Mouse (Mus musculus): ENCODE results near the gene Mindy4b-ps. TPM values are rescaled to one million over a fixed set of nuclear protein-coding genes. Genes with fewer than 3 reads are reported as not detected.
A peak's percentile ranks its signal among the peaks of the same experiment; 100 is the strongest.
"Not testable (repeated sequence)": the region's sequence is repeated elsewhere in the genome, so short reads cannot be mapped to it uniquely, and the experiment has no call there.

Gene Mindy4b-ps
- polyA plus RNA-seq (2012; rRNA removed) = 0.84 and 1.0 TPM in 2 replicates

DNA sequence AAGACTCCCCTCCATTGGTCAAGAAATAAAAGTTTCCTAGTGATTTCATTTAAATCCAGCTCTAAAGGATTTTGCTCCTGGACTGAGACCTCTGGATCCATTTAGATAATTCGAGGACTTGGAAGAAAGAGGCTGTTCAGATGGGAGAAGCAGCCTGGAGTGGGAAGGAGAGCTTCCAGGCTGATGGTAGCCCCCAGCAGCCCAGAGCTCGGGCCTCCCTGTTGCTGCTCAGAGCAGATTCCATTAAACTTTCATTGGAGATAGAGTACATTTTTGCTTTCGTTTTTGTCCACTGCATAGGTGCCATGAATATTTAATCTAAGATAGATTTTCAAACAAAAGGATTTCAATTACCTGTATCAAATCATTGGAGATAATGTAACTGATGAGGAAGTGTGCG, at the start of gene Mindy4b-ps:
TSS of gene Mindy4b-ps (minus strand) at position 101 of the 400 bp plus-strand sequence.
- no peak for DNase-seq (ENCODE audit: extremely low spot score in 1 of 2, low spot score in 1 of 2)

DNA sequence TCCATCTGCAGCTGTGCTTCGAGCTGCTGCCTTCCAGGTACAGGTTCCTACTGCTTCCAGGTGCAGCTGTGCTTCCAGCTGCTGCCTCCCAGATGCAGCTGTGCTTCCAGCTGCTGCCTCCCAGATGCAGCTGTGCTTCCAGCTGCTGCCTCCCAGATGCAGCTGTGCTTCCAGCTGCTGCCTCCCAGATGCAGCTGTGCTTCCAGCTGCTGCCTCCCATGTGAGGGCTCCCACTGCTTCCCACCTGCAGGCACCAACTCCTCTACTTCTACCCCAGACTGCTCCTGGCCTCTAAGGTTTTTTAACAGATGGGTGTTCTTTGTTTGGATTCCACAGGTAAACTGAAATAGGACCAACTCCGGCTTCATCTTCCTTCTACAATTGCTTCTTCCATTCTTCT, 49.8 kb upstream of the Mindy4b-ps start:
- DNase-seq (ENCODE audit: extremely low spot score in 1 of 2, low spot score in 1 of 2) = not testable (repeated sequence)

DNA sequence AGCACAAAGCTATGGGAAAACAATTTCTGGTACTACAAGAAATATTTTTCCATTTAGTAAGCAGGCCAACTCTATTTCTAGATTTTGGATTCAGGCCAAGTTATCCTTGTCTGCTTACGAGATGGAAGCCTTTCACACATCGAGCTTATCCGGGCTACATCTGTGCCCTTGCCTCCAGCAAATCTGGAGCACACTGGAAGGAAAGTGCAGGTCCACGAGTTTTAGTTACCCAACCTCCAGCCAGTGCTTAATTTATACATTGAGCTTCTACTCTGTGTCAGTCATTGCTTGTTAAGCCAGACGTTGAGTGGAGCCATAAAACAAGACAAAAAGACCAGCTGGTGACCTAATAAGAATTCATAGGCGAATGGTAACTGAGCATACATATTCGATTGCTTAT, 43.6 kb upstream of the Mindy4b-ps start:
- DNase-seq (ENCODE audit: extremely low spot score in 1 of 2, low spot score in 1 of 2) = peak in 1 of 2 experiments; percentile 33

DNA sequence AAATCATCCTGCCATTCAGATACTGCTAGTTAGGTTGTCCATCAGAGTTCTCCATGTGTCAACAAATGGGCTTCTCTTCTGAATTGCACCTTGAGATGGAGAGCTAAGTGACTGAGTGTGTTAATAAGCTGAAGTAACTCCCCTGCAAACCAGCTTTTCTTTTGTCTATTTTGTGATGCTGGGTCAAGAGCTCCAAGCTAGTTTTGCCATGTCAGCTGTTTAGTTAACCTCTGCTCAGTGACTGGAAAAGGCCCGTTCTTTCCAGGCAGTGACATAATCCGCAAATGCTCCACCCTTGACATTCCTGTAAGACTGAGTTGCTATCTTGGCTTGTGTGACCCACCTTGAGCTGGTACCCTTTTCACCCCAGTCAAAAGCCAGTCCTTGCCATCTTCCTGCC, 40.9 kb upstream of the Mindy4b-ps start:
- DNase-seq (ENCODE audit: extremely low spot score in 1 of 2, low spot score in 1 of 2) = no peak

DNA sequence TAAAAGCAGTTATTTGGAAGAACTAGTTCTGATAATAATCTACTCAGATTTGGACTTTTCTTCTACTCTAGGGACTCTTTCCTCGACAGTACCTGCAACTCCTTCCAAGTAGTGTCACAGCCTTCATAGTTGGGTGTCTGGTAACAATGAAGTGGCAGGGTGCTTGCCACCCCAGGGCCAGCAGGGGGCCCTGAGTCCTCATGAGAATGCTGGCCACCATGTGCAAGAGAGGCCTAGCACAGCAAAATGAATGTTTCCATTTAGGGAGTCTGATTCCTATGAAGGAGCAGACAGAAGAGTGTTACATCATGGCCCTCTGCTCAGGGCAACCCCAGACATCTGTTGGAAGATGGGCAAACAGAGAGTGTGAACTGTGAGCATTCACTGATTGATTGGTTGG, 21.3 kb upstream of the Mindy4b-ps start:
- DNase-seq (ENCODE audit: extremely low spot score in 1 of 2, low spot score in 1 of 2) = peak in 1 of 2 experiments; percentile 23

DNA sequence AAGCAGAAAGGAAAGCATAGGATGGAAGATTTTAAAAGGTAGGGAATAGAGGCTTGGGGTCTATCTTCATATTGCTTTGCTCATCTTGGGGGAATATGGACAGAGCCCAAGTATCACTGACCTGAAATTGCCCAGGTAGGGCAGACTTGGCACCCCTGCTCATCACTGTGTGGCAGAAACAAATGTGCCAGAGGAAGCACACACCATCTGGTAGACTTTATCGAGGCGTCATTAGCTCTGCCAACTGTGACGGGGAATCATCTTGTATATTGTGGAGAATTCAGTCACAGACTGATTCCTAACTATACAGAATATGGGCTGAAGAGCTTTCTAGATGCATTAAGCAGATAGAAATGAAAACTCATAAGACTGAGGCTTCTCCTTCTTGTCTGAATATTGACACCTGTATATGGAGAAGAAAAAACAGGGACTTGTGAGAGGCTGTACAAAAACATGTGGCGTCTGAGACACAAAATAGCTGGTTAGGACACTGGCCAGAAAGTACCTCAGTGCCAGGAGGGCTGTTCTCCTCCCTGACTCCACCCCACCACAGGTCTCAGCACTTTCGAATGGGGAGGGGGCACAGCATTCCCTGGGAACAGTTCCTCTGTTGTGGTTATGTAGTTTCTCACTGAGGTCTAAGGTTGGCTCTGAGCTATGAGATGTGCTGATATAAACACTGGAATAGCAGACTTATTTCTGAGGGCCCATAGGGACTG, 11.5 kb upstream of the Mindy4b-ps start:
- DNase-seq (ENCODE audit: extremely low spot score in 1 of 2, low spot score in 1 of 2) = peak in 1 of 2 experiments; percentile 20

DNA sequence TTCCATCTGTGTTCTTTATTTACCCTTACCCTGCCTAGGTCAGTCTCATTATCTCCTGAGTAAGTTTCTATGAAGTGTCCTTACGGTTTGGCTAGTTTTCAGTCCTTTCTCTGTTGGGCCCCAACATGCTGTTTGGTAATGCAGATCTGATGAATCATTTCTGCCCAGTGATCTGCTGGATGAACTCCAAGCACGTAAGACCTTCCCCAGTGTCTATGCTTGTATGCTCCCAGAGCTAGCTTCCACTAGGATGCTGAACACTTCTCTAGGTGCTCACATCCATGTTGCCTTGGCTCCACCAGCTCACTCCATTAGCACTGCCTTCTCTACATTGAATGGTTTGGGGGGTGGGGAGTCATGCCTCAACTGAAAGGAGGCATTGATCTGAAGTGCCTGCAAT, 10.8 kb upstream of the Mindy4b-ps start:
- no peak for DNase-seq (ENCODE audit: extremely low spot score in 1 of 2, low spot score in 1 of 2)

DNA sequence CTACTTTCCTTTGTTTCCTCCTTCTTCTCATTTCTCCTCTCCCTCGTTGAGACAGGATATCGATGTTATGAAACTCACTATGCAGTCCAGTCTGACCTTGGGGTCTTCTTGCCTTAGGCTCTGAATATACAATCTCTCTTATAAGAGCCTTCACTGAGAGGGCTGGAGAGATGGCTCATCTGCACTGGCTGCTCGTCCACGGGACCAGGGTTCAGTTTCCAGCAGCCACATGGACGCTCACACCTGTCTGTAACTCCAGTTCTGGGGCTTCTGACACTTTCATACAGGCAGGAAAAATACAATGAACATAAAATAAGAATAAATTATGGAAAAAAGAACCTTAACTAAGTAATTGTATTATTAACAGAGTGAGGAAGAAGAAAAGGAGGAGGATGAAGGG, 9.5 kb upstream of the Mindy4b-ps start:
- DNase-seq (ENCODE audit: extremely low spot score in 1 of 2, low spot score in 1 of 2) = no peak

DNA sequence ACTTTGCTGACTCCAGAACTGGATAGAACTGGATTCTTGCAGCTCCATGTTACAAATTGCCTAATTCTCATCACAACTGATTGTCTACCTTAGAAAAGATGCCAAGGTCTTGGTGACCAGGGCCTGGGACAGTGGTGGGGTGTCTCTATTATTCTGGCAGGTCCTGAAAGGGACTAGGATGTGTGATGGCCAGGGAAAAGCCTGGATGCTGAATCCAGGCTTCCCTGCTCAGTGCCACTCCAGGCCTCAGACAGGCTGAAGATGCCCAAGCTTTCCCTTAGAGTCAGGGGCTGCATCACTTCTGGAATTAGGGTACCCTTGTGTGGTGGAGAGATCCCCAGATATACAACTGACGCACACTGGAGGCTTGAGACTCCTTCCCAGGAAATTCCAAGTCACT, 7.8 kb upstream of the Mindy4b-ps start:
- no peak for DNase-seq (ENCODE audit: extremely low spot score in 1 of 2, low spot score in 1 of 2)

DNA sequence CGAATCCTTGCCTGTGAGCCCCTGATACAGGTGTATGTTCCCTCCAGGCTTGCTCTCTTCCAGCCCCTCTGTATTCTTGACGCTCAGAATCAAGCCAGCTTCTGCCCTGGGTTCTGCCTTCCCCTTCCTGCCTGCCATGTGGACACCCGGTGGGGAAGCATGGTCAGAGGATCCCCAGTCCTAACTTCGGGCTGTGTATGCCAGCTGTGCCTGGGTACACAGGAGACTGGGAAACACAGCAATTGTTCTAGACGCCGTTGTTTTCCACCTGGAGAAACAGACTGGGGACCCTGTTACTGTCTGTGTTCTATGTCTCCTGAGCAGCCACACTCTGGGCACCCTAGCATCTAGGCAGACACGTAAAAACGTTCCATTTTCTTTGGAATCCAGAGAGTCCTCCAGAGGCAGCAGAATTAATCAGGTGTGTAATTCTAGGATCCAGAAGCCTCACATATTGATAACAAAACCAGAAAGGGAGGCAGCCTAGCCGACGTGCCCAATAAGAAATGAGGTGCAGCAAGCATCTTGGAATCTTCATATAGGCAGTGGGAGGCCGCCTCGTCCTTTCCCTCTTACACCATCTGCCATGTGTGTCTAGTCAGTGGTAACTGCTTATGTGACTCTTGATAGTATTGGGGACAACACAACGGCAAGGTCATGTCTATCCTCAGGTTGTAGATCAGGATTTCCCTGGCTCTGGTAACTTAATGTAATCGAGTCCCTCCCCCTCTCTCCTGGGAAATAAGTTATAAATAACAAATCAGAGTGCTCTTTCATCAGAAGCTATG, 6.4 kb upstream of the Mindy4b-ps start:
- peak in 1 of 2 experiments; percentile 26 for DNase-seq (ENCODE audit: extremely low spot score in 1 of 2, low spot score in 1 of 2)

DNA sequence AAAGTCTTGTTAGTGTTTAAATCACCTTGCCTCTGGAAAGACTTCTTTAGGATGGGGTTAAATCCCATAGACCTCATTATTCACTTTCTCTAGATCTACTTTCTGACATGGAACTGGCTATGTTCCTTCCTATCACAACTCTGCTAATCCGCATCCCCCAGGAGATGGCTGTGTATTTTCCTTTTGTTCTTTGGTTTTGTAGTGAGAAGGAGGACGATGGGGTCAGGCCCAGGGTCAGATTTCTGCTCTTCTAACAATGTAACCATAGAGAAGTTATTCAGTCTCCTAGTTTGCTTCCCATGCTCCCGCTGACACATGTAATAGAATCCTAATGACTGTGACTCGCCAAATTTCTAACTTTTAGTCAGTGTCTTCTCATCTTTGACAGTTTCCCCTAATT, 4.2 kb upstream of the Mindy4b-ps start:
- no peak for DNase-seq (ENCODE audit: extremely low spot score in 1 of 2, low spot score in 1 of 2)

DNA sequence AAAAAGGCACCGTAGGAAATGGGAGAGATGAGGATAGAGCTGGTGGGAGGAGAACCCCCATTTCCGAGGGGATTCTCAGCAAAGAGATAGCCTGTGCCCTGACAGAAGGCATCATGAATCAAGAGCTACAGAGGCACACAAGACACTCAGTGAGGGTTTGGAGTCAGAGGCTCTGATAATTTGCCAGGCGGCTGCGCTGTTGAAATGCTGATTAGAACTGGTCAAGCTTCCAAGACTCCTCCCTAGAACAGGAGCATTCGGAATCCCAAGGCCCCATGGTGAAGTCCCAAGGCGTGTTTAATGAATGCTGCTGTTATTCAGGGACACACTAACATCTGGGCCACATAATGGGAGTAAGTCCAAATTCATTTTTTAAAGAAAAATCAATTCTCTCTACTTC, 4.8 kb downstream of the Mindy4b-ps start:
- no peak for DNase-seq (ENCODE audit: extremely low spot score in 1 of 2, low spot score in 1 of 2)

DNA sequence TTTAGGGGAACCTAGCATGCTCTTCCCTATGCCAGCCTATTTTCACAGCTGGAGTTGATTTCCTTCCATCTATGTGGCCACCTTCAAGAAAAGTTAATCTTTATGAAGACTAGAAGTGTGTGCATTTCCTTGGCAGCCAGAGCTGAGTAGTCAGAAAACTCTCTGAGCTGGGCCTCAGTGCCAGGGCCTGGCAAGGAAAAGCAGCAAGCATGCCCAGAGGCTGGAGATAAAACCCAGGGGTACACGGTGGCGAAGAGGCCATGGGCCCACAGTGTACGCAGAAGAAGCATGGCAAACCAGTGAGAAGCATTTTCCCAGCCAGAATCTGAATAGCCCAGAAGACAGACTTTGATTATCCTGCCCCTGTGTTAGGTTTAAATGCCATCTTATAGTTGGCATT, 7.9 kb downstream of the Mindy4b-ps start:
- no peak for DNase-seq (ENCODE audit: extremely low spot score in 1 of 2, low spot score in 1 of 2)

DNA sequence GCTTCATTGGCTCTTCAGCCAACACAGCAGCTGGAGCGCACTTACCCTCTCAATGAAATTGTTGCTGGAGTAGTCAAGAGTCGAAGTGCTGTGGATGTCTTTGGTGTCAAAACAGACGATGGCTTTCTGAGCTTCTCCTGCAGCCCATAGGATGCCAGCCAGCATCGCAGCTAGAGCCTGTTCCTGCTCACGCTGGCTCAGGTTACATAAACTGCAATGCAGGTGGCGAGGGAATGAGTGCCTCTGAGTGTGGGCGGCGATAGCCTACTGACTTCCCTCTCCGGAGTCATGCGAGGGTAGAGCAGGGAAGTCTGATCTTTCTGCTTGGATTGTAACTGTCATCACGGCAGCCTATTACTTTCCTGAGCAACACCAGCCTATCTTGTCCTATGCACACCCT, 11.8 kb downstream of the Mindy4b-ps start:
- DNase-seq (ENCODE audit: extremely low spot score in 1 of 2, low spot score in 1 of 2) = peak; percentile 25 to 57

DNA sequence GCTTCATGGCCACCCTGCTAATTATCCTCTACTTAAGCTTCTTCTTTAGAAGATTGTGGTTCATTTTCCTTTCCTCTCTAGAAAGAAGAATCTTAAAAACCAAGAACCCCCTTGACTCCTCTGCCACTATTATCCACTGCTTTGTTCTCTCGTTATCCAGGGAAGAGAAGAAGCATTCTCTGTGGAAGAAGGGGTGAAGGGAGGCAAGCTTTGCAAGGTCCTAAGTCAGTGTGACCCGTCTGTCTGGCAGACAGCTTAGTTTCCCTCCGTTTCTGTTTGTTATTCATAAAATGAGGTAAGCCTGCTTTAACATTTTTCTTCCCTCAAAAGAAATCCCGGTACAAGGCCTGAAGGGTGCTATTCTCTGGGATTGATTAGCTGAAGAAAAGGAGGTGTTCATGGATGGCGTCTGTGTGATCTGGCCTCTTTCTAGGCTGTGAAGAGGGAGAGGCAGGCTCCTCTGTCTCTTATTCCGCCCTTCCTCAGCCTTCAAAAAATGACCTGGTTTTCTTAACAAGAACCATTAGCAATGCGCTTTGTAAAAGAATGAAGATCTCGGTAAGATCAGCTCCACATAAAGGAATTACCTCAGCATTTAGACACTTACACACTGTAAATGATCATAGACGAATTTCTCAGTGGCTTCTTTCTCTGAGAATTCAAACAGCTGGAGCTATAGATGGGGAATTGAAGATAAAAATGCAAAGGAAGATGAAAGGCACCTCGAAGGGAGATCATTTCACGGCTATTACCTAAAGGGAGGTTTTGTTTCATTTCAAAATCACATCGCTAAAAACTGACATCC, 12.8 kb downstream of the Mindy4b-ps start:
- no peak for DNase-seq (ENCODE audit: extremely low spot score in 1 of 2, low spot score in 1 of 2)

DNA sequence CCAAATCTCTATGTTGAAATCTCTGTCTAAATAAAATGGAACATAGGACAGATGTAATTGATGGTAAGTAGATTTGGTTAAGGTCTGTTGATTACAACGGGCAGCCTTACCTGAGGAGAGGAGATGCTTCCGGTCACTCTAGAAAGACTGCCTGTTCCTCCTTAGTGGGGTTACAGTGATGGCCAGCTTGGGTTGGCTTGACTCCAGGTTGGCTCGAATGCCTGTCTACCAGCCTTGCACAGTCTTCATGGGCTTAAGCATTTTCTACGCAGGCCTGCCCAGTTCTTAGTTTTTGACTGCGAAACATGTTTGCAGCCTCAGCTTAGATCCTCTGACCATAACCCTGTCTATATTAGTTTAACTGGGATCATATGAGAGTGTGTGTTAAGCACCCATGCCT, 13.5 kb downstream of the Mindy4b-ps start:
- no peak for DNase-seq (ENCODE audit: extremely low spot score in 1 of 2, low spot score in 1 of 2)

DNA sequence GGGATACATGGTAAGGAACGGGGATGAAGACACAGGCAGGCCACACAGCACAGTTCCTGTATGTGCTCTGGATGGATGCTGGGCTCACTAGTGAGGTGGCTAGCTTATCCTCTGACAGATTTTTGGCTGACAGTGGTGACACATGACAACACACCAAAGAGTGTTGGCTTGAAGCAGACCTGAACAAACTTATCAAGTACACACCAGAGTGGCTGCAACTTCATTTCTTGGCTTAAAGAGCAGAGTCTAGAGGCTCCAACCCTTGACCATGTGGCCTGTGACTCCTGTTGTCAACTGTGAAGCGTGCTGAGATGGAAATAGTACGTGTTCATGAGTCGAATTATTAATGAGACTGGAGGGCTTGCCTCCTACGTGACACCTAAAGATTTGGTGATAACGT, 17.4 kb downstream of the Mindy4b-ps start:
- DNase-seq (ENCODE audit: extremely low spot score in 1 of 2, low spot score in 1 of 2) = no peak

DNA sequence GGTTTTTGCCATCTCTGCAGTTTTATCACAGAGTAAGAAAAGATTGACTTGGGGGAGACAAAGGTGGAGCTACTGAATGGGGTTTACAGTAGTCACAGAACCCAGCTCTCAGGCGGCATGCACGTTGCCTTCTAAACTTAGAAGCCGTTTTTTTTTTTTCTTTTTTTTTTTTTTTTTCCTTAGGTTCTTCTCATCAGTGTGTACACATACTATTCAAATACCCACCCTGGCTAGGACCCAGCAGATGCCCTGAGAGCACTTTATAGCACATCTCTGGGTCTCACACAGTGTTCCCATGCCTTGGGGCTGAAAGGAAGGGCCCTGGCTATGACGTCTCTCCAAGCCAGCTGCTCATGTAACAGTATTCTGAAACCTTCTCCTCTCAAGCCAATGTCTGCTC, 23.4 kb downstream of the Mindy4b-ps start:
- no peak for DNase-seq (ENCODE audit: extremely low spot score in 1 of 2, low spot score in 1 of 2)

DNA sequence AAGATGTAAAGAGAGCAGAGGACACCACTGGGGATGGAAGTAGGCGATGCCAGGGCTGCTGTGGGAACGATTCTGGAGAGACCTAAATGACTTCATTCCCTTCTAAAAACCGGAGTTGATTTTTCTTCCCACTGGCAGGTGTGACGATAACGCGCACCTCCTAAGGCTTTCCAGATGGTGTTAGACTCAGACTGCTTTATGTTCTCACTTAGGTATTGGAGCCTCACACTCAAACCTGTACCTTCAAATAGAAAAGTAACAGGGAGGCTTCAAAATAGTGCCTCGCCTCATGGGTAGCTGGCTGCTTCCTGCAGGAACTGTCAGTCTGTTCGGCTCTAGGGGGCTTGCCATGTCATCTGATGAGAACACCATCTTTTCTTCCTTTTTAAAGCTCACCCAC, 23.9 kb downstream of the Mindy4b-ps start:
- DNase-seq (ENCODE audit: extremely low spot score in 1 of 2, low spot score in 1 of 2) = no peak

DNA sequence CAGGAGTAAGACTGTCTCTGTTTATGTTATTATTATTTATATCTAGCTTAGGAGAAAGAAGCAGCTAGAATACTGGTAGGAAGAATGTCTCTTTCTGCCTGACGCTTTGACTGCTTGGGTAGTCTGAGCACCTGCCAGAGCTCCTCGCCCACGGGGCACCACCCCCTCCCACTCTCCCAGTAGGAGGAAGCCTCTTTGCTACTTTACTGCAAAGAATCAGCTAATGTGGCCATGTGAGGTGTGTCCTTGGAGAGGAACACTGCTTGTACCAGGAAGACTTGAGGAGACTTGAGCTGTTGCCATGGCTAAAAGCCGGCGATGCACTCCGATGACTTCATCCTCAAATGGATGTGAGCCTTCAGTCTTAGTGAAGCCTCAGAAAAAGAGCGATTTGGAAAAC, 32.6 kb downstream of the Mindy4b-ps start:
- peak; percentile 35 to 70 for DNase-seq (ENCODE audit: extremely low spot score in 1 of 2, low spot score in 1 of 2)

DNA sequence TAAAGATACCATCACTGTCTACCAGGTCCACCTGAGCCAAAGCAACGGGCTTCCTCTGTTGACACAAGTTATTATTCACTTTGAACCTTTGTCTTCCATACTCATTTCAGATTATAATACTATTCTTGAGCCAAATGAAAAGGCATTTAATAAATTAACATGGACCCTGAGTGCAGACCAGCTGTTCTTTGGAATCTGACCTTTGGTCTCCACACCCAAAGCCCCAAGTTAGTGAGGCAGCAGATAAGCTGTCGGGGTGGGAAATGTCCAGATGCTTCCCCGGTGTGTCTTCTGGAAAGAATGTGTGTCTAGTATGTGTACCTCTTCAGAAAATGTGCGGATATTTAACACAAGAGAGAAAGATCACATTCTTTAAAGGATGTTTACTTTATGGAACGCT, 33.1 kb downstream of the Mindy4b-ps start:
- DNase-seq (ENCODE audit: extremely low spot score in 1 of 2, low spot score in 1 of 2) = no peak

All from frontal cortex, adult 2 months (tissue).